Mouse (Mus musculus): ENCODE measurements around the gene Rybp.

GRCm38 (mm10) chr6:100193760-100194159, 93.5 kb downstream of the Rybp start:
- TF ChIP-seq CTCF (IDR thresholded peaks at IDR 0.05; ENCODE audit: low read depth, low read length) (no peak), POLR2A (IDR thresholded peaks at IDR 0.05; ENCODE audit: extremely low read depth, insufficient read depth, low read length) (no peak)

Data from liver, adult 2 months (tissue).